Mouse (Mus musculus) left cerebral cortex, postnatal 36 days (tissue): ENCODE data around the gene Gm4981. TPM values are rescaled to one million over a fixed set of nuclear protein-coding genes. Genes with fewer than 3 reads are reported as not detected.
"Not testable (repeated sequence)": the region's sequence is repeated elsewhere in the genome, so short reads cannot be mapped to it uniquely, and the experiment has no call there.

Experiments used
- DNase-seq, 2 experiments: peaks; one replicate each; pipeline ENCODE4 v3.0.0; 2021 to 2022; ENCODE audit warnings: low spot score in 2 of 2, mixed read lengths in 1 of 2
- intact Hi-C: fragments of 180-260 bp; cut with DNase I; formaldehyde crosslinking; loops from one replicate; pipeline ENCODE4 v1.15.1; 2025
- total RNA-seq, 2 experiments: library from RNA; stranded (reverse); gene quantifications; 2 replicates each; pipeline ENCODE4 v1.2.3; 2021

Gene Gm4981
- total RNA-seq, 2 experiments from 2014 or later, result not detected

DNA sequence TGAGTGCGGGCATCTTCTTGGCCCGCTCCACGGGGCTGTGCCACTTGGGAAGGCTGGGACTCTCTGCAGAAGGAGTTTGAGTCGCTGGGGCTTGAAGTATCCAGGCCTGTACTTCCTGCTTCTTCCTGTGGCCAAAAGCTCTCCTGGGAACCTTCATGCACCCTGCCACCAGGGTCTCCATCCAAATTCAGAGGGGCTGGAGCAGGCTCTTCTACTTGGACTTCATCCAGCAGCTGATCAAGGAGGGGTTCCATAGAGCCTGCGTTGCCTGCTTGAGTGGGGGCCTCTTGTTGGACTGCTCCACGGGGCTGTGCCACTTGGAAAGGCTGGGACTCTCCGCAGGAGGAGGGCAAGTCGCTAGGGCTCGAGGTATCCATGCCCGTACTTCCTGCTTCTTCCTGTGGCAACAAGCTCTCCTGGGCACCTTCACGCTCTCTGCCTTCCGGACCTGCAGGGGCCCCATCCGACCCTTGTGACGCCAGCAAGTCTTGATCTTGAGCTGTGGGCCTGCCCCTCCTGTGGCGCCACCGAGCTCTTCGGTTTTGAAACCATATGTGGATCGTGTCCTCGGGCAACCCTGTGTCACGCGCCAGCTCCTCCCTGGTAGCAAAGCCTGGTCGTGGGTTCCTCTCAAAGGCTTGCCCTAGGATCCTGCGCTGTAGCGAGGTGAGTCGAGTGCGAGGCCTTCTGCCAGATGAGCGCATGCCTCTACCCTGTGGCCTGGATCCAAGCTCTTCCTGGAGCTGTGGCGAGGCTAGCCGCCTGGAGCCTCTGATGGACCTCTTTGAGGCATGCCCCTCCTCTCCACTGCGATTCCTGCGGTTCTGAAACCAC lies 12.3 kb downstream of the Gm4981 start:
- peak; percentile 60 to 61 for DNase-seq
- intact Hi-C loops, result not testable (repeated sequence)

DNA sequence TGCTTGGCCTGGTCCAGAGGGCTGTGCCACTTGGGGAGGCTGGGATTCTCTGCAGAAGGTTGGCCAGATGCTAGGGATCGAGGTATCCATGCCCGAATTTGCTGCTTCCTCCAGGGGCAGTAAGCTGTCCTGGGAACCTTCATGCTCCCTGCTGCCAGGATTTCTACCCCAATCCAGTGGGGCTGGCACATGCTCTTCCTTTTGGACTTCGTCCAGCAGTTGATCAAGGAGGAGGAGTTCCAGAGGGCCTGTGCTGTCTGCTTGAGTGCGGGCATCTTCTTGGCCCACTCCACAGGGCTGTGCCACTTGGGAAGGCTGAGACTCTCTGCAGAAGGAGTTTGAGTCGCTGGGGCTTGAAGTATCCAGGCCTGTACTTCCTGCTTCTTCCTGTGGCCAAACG lies 13.3 kb downstream of the Gm4981 start:
- DNase-seq, intact Hi-C loops: not testable (repeated sequence)

- intact Hi-C loops, DNase-seq: not testable (repeated sequence)
Observed at GRCm38 (mm10) chr10:58221571-58221970, 14.9 kb downstream of the Gm4981 start.

DNA sequence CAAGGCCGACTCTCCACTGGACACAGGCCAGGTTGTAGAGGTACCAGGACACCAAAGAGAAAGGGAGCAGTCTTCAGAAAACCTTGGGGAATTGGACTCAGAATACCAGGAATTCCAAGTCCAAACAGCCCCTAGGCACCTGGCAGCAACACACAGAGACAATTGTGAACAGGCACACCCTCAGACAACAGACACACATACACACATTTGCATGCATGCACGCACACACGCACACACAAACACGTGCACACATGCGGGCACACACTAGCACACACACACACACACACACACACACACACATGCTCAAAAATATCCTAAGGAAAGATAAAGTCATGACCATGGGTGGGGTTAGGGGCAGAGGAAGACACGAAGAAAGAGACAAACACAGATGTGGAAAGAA lies 15.8 kb downstream of the Gm4981 start:
- intact Hi-C loops, result no loop called here
- no peak for DNase-seq

DNA sequence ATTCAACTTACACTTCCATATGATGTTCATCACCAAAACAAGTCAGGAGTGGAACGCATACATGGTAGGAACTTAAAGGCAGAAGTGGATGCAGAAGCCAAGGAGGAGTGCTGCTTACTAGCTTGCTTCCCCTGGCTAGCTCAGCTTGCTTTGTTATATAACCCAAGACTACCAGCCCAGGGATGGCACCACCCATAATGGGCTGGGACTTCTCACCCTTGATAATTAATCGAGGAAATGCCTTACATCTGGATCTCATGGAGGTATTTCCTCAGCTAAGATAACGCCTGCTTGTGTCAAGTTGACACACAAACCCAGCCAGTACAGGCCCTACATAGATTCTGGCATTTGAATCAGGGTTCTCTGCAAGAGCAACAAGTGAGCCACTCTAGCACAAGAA lies 19.1 kb downstream of the Gm4981 start:
- intact Hi-C loops, result no loop called here
- DNase-seq, result no peak

GRCm38 (mm10) chr10:58215353-58215752 lies 21.1 kb downstream of the Gm4981 start:
- no peak for DNase-seq
- intact Hi-C loops, result loop anchor here (1.0 kb wide), 1 partner anchor 770 kb away; no protein-coding TSS in a partner anchor

- DNase-seq, result no peak
- intact Hi-C loops, result loop anchor here (1.0 kb wide), 1 partner anchor 770 kb away; no protein-coding TSS in a partner anchor
Observed at GRCm38 (mm10) chr10:58214934-58215333, 21.6 kb downstream of the Gm4981 start.

- DNase-seq, result no peak
- intact Hi-C loops, result no loop called here
Observed at GRCm38 (mm10) chr10:58214497-58214896, 22.0 kb downstream of the Gm4981 start.

DNA sequence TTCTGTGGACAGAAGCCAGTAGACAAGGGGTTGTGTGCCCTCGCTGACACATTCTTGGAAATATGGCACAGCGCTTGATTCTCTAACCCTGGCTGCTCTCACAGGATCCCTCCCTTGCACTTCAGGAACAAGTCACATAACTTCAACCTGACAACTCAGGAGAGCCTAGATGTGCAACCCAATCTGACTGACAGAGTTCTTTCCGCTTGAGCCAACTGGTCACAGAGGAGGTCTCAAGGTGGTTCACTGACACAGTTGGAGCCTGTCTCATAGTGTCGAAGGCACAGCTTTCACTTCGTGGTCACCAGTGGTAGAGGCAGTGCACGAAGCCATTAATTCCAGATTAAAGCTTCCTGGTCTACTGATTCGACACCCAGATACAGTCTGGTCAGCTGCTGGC lies 24.3 kb downstream of the Gm4981 start:
- DNase-seq, result no peak
- intact Hi-C loops, result loop anchor here (1.0 kb wide), 1 partner anchor 771 kb away; no protein-coding TSS in a partner anchor

DNA sequence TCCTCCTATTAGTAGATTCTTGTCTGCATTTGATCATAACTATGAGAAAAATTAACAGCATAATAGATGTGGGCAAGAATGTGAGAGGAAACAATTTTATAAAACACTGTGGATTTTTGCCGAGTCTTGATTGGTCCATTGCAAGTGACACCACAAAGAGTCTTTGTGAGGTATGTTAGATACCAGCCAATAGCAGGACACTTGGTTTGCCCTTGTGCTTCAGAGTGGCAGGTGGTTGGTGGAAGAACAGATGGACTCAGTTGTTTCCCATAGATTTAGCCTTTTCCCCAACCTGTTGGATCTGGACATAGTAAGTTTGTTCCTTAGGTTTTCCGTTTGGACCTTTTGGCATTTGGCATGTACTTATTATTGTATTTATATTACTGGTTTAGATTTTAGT lies 25.3 kb downstream of the Gm4981 start:
- no peak for DNase-seq
- intact Hi-C loops, result no loop called here

GRCm38 (mm10) chr10:58210514-58210913 lies 26.0 kb downstream of the Gm4981 start:
- DNase-seq, result no peak
- intact Hi-C loops, result no loop called here

GRCm38 (mm10) chr10:58209710-58210467 lies 26.6 kb downstream of the Gm4981 start:
- no peak for DNase-seq

DNA sequence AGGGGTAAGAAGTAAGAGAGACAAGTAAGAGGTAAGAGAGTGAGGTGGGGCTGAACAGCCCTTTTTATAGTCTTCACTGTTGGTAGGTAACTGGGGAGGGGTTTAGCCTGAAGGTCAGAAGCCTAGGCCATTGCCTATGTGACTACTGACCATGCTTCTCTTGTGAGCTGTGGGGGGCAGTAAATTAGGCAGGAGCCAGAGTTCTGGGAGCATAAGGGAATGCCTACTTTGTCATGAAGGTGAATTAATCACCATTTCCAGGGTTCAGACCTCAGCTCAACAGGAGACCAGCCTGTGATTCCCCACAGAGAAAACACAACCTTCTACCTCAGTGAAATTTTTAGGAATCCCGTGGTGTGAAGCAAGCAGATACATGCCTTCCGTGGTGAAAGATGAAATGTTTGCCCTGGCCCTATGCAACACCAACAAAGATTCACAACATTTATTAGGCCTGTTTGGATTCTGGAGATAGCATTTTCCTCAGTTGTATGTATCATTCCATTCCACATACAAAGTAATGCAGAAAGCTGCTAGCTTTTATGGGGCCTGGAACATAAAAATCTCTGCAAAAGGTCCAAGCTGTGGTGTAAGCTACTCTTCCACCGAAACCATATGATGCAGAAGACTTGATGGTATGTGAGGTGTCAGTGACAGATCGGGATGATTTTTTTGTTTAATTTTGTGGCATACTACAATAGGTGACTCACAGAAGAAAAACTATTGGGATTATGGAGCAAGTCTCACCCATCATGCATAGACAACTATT lies 29.7 kb downstream of the Gm4981 start:
- no peak for DNase-seq
- intact Hi-C loops, result no loop called here

More at GRCm38 (mm10) chr10:58209710-58210467, 26.6 kb downstream of the Gm4981 start:
- intact Hi-C loops, result no loop called here

GRCm38 (mm10) chr10:58205986-58206385 lies 30.5 kb downstream of the Gm4981 start:
- DNase-seq, result no peak
- intact Hi-C loops, result no loop called here

Other genes with a start within 250 kb of the Gm4981 start
- gene AW822073, start 11.8 kb downstream of the Gm4981 start, total RNA-seq, result not detected
- gene Duxf3, start 4.0 kb downstream of the Gm4981 start, total RNA-seq, result not detected
- 10 to 100 TPM; 90.7 to 98.7 TPM for gene Gcc2, start 18.8 kb upstream of the Gm4981 start, total RNA-seq
- 10 to 100 TPM; 21.2 to 23.2 TPM for gene Lims1, start 86.8 kb upstream of the Gm4981 start, total RNA-seq
- 10 to 100 TPM; 75.6 to 96.8 TPM for gene Ranbp2, start 210.2 kb upstream of the Gm4981 start, total RNA-seq